Mouse (Mus musculus): ENCODE results near the gene Arrdc2.

DNA sequence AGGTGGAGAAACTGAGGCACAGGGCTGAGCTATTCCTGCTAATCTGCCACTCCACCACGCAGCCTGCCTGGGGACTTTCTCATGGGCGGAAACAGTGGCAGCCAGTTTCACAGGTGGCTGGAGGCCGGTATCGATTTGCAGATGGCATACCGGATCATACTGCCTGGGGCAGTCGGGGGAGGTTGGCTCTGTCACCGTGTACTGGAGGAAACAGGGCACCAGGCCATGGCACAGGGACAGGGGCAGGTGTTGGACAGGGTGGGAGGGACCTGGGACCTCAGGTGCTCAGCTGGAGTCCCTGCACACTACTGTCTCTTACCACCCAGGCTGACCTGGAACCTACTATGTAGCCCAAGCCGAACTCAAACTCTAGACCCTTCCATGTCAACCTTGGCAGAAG, 13.7 kb downstream of the Arrdc2 start:
- TF ChIP-seq CTCF (IDR thresholded peaks at IDR 0.05; ENCODE audit: extremely low read depth, insufficient read length, insufficient replicate concordance, low read depth, low read length) (no peak), POLR2A (IDR thresholded peaks at IDR 0.05; ENCODE audit: low read depth, low read length) (no peak)
